ENCODE assay signal across 31 mouse cellular contexts in the genomic region with DNA sequence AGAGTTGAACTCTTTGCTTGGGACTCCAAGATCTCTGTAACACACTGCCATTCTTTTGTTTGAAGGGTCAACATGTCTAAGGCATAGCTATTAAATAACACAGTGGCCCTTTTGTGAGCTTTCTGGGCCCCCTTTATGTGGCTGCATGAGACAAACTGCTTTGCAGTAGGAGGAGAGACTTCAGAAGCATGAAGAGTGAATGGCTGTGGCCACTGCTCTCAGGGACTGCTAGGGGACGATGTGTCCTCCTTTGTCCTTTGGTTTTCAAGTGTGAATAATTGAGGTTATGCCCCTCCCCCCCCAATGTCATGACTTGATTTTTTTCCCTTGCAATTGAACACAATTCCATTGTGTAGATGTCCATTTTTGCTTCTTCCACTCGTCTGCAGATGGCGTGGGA. TPM values are rescaled to one million over a fixed set of nuclear protein-coding genes. Genes with fewer than 3 reads are reported as not detected.
A peak's percentile ranks its signal among the peaks of the same experiment; 100 is the strongest.
DNase-seq lines count a peak whose midpoint lies in the region; ATAC-seq and TF ChIP-seq lines count a peak whose summit lies in the region.
"Had no signal": no experiment of that assay in that cellular context is flagged by ENCODE, and none has a peak within 500 bp of the region (broad histone marks: within the 10 kb centered on the region; RNA-seq: fewer than 3 reads in every experiment).

No protein-coding gene starts in this region.

- DNase-seq in embryo, embryonic 10 days (ENCODE audit: low spot score) = peak; percentile 27
- DNase-seq in embryo, embryonic 9.5 days (ENCODE audit: extremely low spot score) = no peak
- DNase-seq in heart, embryonic 10.5 days (ENCODE audit: low spot score) = peak; percentile 33
- DNase-seq in heart, postnatal 4 days = no peak
- DNase-seq in midbrain, postnatal 0 days (ENCODE audit: low spot score) = peak; percentile 15
- DNase-seq in midbrain, embryonic 14.5 days = no peak
- DNase-seq in mesoderm, embryonic 11.5 days (ENCODE audit: low read depth, low spot score) = peak; percentile 39
- no peak for DNase-seq in T-cell, adult 2 months (ENCODE audit: low spot score)
- DNase-seq: adrenal gland, postnatal 14 days; cerebellum, adult 11 months; cerebellum, adult 9-10 months; cerebellum, postnatal 36 days; heart, postnatal 14 days; kidney, adult 8-10 months; layer of hippocampus, adult 9-11 months; liver, embryonic 13.5 days; lung, adult 18-20 months; right cerebral cortex, postnatal 25 days; thymus, adult 18-20 months; thymus, postnatal 25 days had no signal

- no peaks in the 10 kb centered on the region for H3K27me3 ChIP-seq in heart, embryonic 10.5 days (ENCODE audit: insufficient read depth, poor library complexity, severe bottlenecking)
- H3K27me3 ChIP-seq in midbrain, postnatal 0 days (ENCODE audit: insufficient read depth, low read length) = no peaks in the 10 kb centered on the region
- no peaks in the 10 kb centered on the region for H3K27me3 ChIP-seq in midbrain, embryonic 14.5 days (ENCODE audit: control insufficient read depth, insufficient read depth, low read length)
- H3K27me3 ChIP-seq: CH12.LX; limb, embryonic 15.5 days; liver, embryonic 13.5 days; neural tube, embryonic 13.5 days; stomach, embryonic 15.5 days had no signal

- no peak overlapping the region for H3K9ac ChIP-seq in midbrain, postnatal 0 days (replicated peaks; ENCODE audit: low read length, poor library complexity, severe bottlenecking)
- H3K9ac ChIP-seq in midbrain, embryonic 14.5 days (replicated peaks; ENCODE audit: low read length) = no peak overlapping the region
- H3K9ac ChIP-seq: limb, embryonic 15.5 days; liver, embryonic 13.5 days; neural tube, embryonic 13.5 days; stomach, embryonic 15.5 days had no signal

- WGBS in heart, embryonic 10.5 days = 72% methylated on average over 3 of the region's 3 CpGs
- 50% methylated on average over 3 of the region's 3 CpGs for WGBS in midbrain, postnatal 0 days
- 29% methylated on average over 3 of the region's 3 CpGs for WGBS in midbrain, embryonic 14.5 days

- no peak overlapping the region for H3K4me3 ChIP-seq in heart, embryonic 10.5 days
- no peak overlapping the region for H3K4me3 ChIP-seq in midbrain, postnatal 0 days (ENCODE audit: low read depth, low read length)
- H3K4me3 ChIP-seq in midbrain, embryonic 14.5 days (replicated peaks; ENCODE audit: low read depth, low read length) = no peak overlapping the region
- H3K4me3 ChIP-seq: limb, embryonic 10.5 days; limb, embryonic 15.5 days; liver, embryonic 13.5 days; megakaryocyte, embryonic 14.5 days; myocyte; neural tube, embryonic 13.5 days; stomach, embryonic 15.5 days had no signal

- H3K27ac ChIP-seq in heart, embryonic 10.5 days = no peak overlapping the region
- no peak overlapping the region for H3K27ac ChIP-seq in midbrain, postnatal 0 days (ENCODE audit: low read depth, low read length)
- H3K27ac ChIP-seq in midbrain, embryonic 14.5 days (replicated peaks; ENCODE audit: low read depth, low read length) = no peak overlapping the region
- H3K27ac ChIP-seq: kidney, postnatal 0 days; limb, embryonic 10.5 days; limb, embryonic 15.5 days; liver, embryonic 13.5 days; neural tube, embryonic 13.5 days; stomach, embryonic 15.5 days had no signal

- TF ChIP-seq CTCF in midbrain, postnatal 0 days (IDR thresholded peaks at IDR 0.05) = no peak

- no peak for ATAC-seq in midbrain, postnatal 0 days (ENCODE audit: low FRiP score)
- no peak for ATAC-seq in midbrain, embryonic 14.5 days (ENCODE audit: low FRiP score, low TSS enrichment)
- ATAC-seq: intestine, embryonic 16.5 days; lung, postnatal 0 days; midbrain, embryonic 16.5 days had no signal

- H3K4me2 ChIP-seq in midbrain, postnatal 0 days (ENCODE audit: low read depth, low read length, poor library complexity, severe bottlenecking) = no peak overlapping the region
- H3K4me2 ChIP-seq in midbrain, embryonic 14.5 days (ENCODE audit: low read length) = no peak overlapping the region
- H3K4me2 ChIP-seq: limb, embryonic 15.5 days; liver, embryonic 13.5 days; neural tube, embryonic 13.5 days; stomach, embryonic 15.5 days had no signal

- H3K4me1 ChIP-seq in heart, embryonic 10.5 days = no peaks in the 10 kb centered on the region
- no peaks in the 10 kb centered on the region for H3K4me1 ChIP-seq in midbrain, postnatal 0 days (ENCODE audit: insufficient read depth, low read length)
- H3K4me1 ChIP-seq in midbrain, embryonic 14.5 days (ENCODE audit: control insufficient read depth, insufficient read depth, low read length) = no peaks in the 10 kb centered on the region
- H3K4me1 ChIP-seq: limb, embryonic 10.5 days; limb, embryonic 15.5 days; megakaryocyte, embryonic 14.5 days; neural tube, embryonic 13.5 days; stomach, embryonic 15.5 days had no signal

- no peaks in the 10 kb centered on the region for H3K9me3 ChIP-seq in heart, embryonic 10.5 days
- H3K9me3 ChIP-seq in midbrain, postnatal 0 days (ENCODE audit: low read length) = no peaks in the 10 kb centered on the region
- H3K9me3 ChIP-seq in midbrain, embryonic 14.5 days (ENCODE audit: control insufficient read depth, low read length) = no peaks in the 10 kb centered on the region
- H3K9me3 ChIP-seq: limb, embryonic 10.5 days; limb, embryonic 15.5 days; liver, embryonic 13.5 days; neural tube, embryonic 13.5 days; stomach, embryonic 15.5 days had no signal

- no peaks in the 10 kb centered on the region for H3K36me3 ChIP-seq in heart, embryonic 10.5 days
- no peaks in the 10 kb centered on the region for H3K36me3 ChIP-seq in midbrain, postnatal 0 days (ENCODE audit: insufficient read depth, low read length)
- H3K36me3 ChIP-seq in midbrain, embryonic 14.5 days (ENCODE audit: control insufficient read depth, insufficient read depth, low read length) = no peaks in the 10 kb centered on the region
- H3K36me3 ChIP-seq: limb, embryonic 10.5 days; limb, embryonic 15.5 days; liver, embryonic 13.5 days; neural tube, embryonic 13.5 days; stomach, embryonic 15.5 days had no signal

RNA-seq across cellular contexts. Expression of gene Bach1, which starts 44.9 kb away (rescaled TPM):
- polyA plus RNA-seq in heart, embryonic 10.5 days (2016; fragmentation: Nextera tagmentation; extraction: Ambion mirVana) = 8.5 and 9.4 TPM in 2 replicates
- 10 to 100 TPM; 25.9 to 28.7 TPM for total RNA-seq in heart, postnatal 4 days (2021)
- 32.9 and 44.0 TPM in 2 replicates for total RNA-seq in midbrain, postnatal 0 days (2014; rRNA removed)
- 9.4 and 10.3 TPM in 2 replicates for polyA plus RNA-seq in midbrain, postnatal 0 days (2015; fragmentation: Nextera tagmentation; extraction: Ambion mirVana)
- 16.2 and 20.3 TPM in 2 replicates for polyA plus RNA-seq in midbrain, embryonic 14.5 days (2014; fragmentation: Nextera tagmentation; extraction: Ambion mirVana)

Comparison
In these comparisons a context has a peak if more than half of its experiments do, and no peak if none do; other contexts are left out.
1. DNase-seq: peak in embryo, embryonic 10 days (single experiment), heart, embryonic 10.5 days (single experiment), midbrain, postnatal 0 days (single experiment) and mesoderm, embryonic 11.5 days (single experiment); none in embryo, embryonic 9.5 days (single experiment), heart, postnatal 4 days (single experiment), midbrain, embryonic 14.5 days (single experiment) and T-cell, adult 2 months (single experiment).